Mouse (Mus musculus) midbrain, postnatal 0 days (tissue): ENCODE measurements around the gene Rccd1. TPM values are rescaled to one million over a fixed set of nuclear protein-coding genes. Genes with fewer than 3 reads are reported as not detected.

Source experiments
- ATAC-seq: fragments of 200-750 bp; cut with Nextera tagmentation; 2 replicates; pipeline ENCODE4 v1.8.0; 2017; ENCODE audit warnings: moderate number of reproducible peaks, mild to moderate bottlenecking, moderate TSS enrichment, moderate library complexity; ENCODE audit not compliant: low FRiP score
- DNase-seq: peaks from one replicate; pipeline ENCODE4 v3.0.0-alpha.2; 2015; ENCODE audit warnings: low spot score
- H3K27ac ChIP-seq: fragments of 300-500 bp; sonication (generic); 2 replicates; pipeline ENCODE4 v1.5.1; 2014; ENCODE audit warnings: low read depth, mild to moderate bottlenecking, low read length, mixed read lengths
- H3K27me3 ChIP-seq: fragments of 300-500 bp; sonication (generic); 2 replicates; pipeline ENCODE4 v1.6.1; 2014; ENCODE audit warnings: low read length, control low read depth, mixed read lengths; ENCODE audit not compliant: insufficient read depth
- H3K36me3 ChIP-seq: fragments of 300-500 bp; sonication (generic); 2 replicates; pipeline ENCODE4 v1.6.1; 2014; ENCODE audit warnings: low read length, control low read depth, mixed read lengths; ENCODE audit not compliant: insufficient read depth
- H3K4me1 ChIP-seq: fragments of 300-500 bp; sonication (generic); 2 replicates; pipeline ENCODE4 v1.6.1; 2014; ENCODE audit warnings: mild to moderate bottlenecking, control low read depth, antibody characterized with exemption, low read length, mixed read lengths; ENCODE audit not compliant: insufficient read depth
- H3K4me2 ChIP-seq: fragments of 300-500 bp; sonication (generic); 2 replicates; pipeline ENCODE4 v1.6.1; 2014; ENCODE audit warnings: low read depth, mild to moderate bottlenecking, low read length, mixed read lengths; ENCODE audit not compliant: poor library complexity, severe bottlenecking
- H3K4me3 ChIP-seq: fragments of 300-500 bp; sonication (generic); 2 replicates; pipeline ENCODE4 v1.5.1; 2014; ENCODE audit warnings: low read depth, mild to moderate bottlenecking, low read length, moderate library complexity
- H3K9ac ChIP-seq: fragments of 300-500 bp; sonication (generic); replicated peaks from 2 replicates; pipeline ENCODE4 v1.6.1; 2014; ENCODE audit warnings: mild to moderate bottlenecking, low read length, moderate library complexity, mixed read lengths; ENCODE audit not compliant: poor library complexity, severe bottlenecking
- H3K9me3 ChIP-seq: fragments of 300-500 bp; sonication (generic); 2 replicates; pipeline ENCODE4 v1.6.1; 2016; ENCODE audit warnings: low read length, control low read depth
- CTCF ChIP-seq: IDR thresholded peaks from 2 replicates; pipeline ENCODE4 v1.5.1; 2016; ENCODE audit warnings: antibody characterized with exemption, mild to moderate bottlenecking
- WGBS: fragments of 180-500 bp; shearing (Covaris S2); extraction: QIAGEN DNeasy Blood & Tissue Kit; methylation state at CpG from one replicate; pipeline ENCODE4 v1.1.7; 2014; 5-methylcytosine and 5-hydroxymethylcytosine counted together
- polyA plus RNA-seq: library from polyadenylated mRNA; unstranded; fragments of >200 nt; fragmentation: Nextera tagmentation; extraction: Ambion mirVana; gene quantifications from 2 replicates; pipeline ENCODE4 v1.2.1, GENCODE M21; 2015
- total RNA-seq: library from RNA; depleted of rRNA; stranded (reverse); fragments of >200 nt; gene quantifications from 2 replicates; pipeline ENCODE4 v1.2.3, GENCODE M21; 2014

Rccd1 gene
- total and polyA plus RNA-seq, 2 experiments from 2014 or later: 7.4 to 22.7 TPM

- ATAC-seq: peak; percentile 12; the same call in 1 of the 2 replicates
- WGBS: 26% methylated on average over 19 of the region's 19 CpGs
- peak overlapping the region; percentile 46 for H3K4me3 ChIP-seq
- H3K9me3 ChIP-seq: no peaks in the 10 kb centered on the region
- H3K36me3 ChIP-seq: no peaks in the 10 kb centered on the region
- H3K4me2 ChIP-seq: peak overlapping the region; percentile 64
- H3K9ac ChIP-seq: peak overlapping the region; percentile 82
- no peak for TF ChIP-seq CTCF
- peaks cover 22% of the 10 kb centered on the region; the same call in 1 of the 2 replicates for H3K4me1 ChIP-seq
- H3K27me3 ChIP-seq: no peaks in the 10 kb centered on the region
- no peak for DNase-seq
- H3K27ac ChIP-seq: peak overlapping the region; percentile 82
These were observed 19.2 kb upstream of the Rccd1 start for GRCm38 (mm10) chr7:80343270-80344018.

- TF ChIP-seq CTCF: peak; percentile 89
- Histone ChIP-seq H3K4me3 (peak within 1 kb of the TSS; percentile 46), H3K27me3 (no peaks in the 10 kb centered on the region), H3K27ac (peak within 1 kb of the TSS; percentile 82), H3K36me3 (no peaks in the 10 kb centered on the region), H3K4me1 (peaks cover 28% of the 10 kb centered on the region; the same call in 1 of the 2 replicates), H3K9ac (peak within 1 kb of the TSS; percentile 82), H3K9me3 (no peaks in the 10 kb centered on the region), H3K4me2 (peak within 1 kb of the TSS; percentile 64)
- WGBS: under 1% methylated on average over 25 of the region's 25 CpGs
- DNase-seq (peak; percentile 99), ATAC-seq (peak; percentile 51)
These were observed 18.6 kb upstream of the Rccd1 start, which contains the start of gene Hddc3 for GRCm38 (mm10) chr7:80342858-80343257. Hddc3 (plus strand) TSS chr7:80343104.

GRCm38 (mm10) chr7:80341793-80342192 is 17.5 kb upstream of the Rccd1 start:
- DNase-seq: no peak
- TF ChIP-seq CTCF: no peak
- H3K27ac ChIP-seq: no peak overlapping the region
- no peak for ATAC-seq
- no peaks in the 10 kb centered on the region for H3K27me3 ChIP-seq
- H3K4me1 ChIP-seq: peaks cover 28% of the 10 kb centered on the region; the same call in 1 of the 2 replicates
- no peak overlapping the region for H3K4me3 ChIP-seq
- H3K9me3 ChIP-seq: no peaks in the 10 kb centered on the region
- H3K36me3 ChIP-seq: 0 out of 2 replicates have a peak, but pooled peaks cover 3% of the 10 kb centered on the region
- H3K4me2 ChIP-seq: no peak overlapping the region; the same call in 1 of the 2 replicates
- H3K9ac ChIP-seq: no peak overlapping the region
- 56% methylated on average over 7 of the region's 7 CpGs for WGBS

- no peaks in the 10 kb centered on the region for H3K27me3 ChIP-seq
- WGBS: 4% methylated on average over 11 of the region's 11 CpGs
- H3K9ac ChIP-seq: peak within 1 kb of the TSS; percentile 79
- peaks cover 28% of the 10 kb centered on the region; the same call in 1 of the 2 replicates for H3K4me1 ChIP-seq
- peak within 1 kb of the TSS; percentile 53 for H3K4me3 ChIP-seq
- peak; percentile 78 for TF ChIP-seq CTCF
- DNase-seq (peak; percentile 77), ATAC-seq (peak; percentile 58)
- H3K9me3 ChIP-seq: no peaks in the 10 kb centered on the region
- H3K4me2 ChIP-seq: peak within 1 kb of the TSS; percentile 82
- peaks cover 13% of the 10 kb centered on the region for H3K36me3 ChIP-seq
- H3K27ac ChIP-seq: peak within 1 kb of the TSS; percentile 90
These were observed 16.5 kb upstream of the Rccd1 start, which contains the start of gene Unc45a for GRCm38 (mm10) chr7:80340793-80341192. Unc45a (minus strand) TSS chr7:80341005.

- peak; percentile 97 for DNase-seq
- H3K27me3 ChIP-seq: no peaks in the 10 kb centered on the region
- H3K4me3 ChIP-seq: peak overlapping the region; percentile 53
- no peaks in the 10 kb centered on the region for H3K9me3 ChIP-seq
- H3K27ac ChIP-seq: peak overlapping the region; percentile 90
- H3K9ac ChIP-seq: peak overlapping the region; percentile 79
- peaks cover 28% of the 10 kb centered on the region; the same call in 1 of the 2 replicates for H3K4me1 ChIP-seq
- peak; percentile 91 for TF ChIP-seq CTCF
- H3K36me3 ChIP-seq: peaks cover 21% of the 10 kb centered on the region
- WGBS: under 1% methylated on average over 45 of the region's 45 CpGs
- peak; percentile 96 for ATAC-seq
- peak overlapping the region; percentile 82 for H3K4me2 ChIP-seq
These were observed 15.8 kb upstream of the Rccd1 start for GRCm38 (mm10) chr7:80339793-80340628.
